Mouse (Mus musculus) limb, embryonic 12.5 days (tissue): ENCODE measurements around the gene Wdr66. TPM values are rescaled to one million over a fixed set of nuclear protein-coding genes. Genes with fewer than 3 reads are reported as not detected.

Experiments
- ATAC-seq: fragments of 200-750 bp; cut with Nextera tagmentation; 2 replicates; pipeline ENCODE4 v1.8.0; 2017; ENCODE audit warnings: low read depth, moderate TSS enrichment; ENCODE audit not compliant: insufficient number of reproducible peaks, insufficient read depth, low FRiP score, low TSS enrichment
- H3K27ac ChIP-seq: fragments of 300-500 bp; sonication (generic); 2 replicates; pipeline ENCODE4 v1.5.1; 2016; ENCODE audit warnings: mild to moderate bottlenecking, moderate library complexity
- H3K27me3 ChIP-seq: fragments of 300-500 bp; sonication (generic); 2 replicates; pipeline ENCODE4 v1.6.1; 2016; ENCODE audit warnings: mild to moderate bottlenecking, moderate library complexity
- H3K36me3 ChIP-seq: fragments of 300-500 bp; sonication (generic); 2 replicates; pipeline ENCODE4 v1.6.1; 2016; ENCODE audit warnings: mild to moderate bottlenecking, moderate library complexity
- H3K4me1 ChIP-seq: fragments of 300-500 bp; sonication (generic); replicated peaks from 2 replicates; pipeline ENCODE4 v1.6.1; 2016
- H3K4me2 ChIP-seq: fragments of 300-500 bp; sonication (generic); 2 replicates; pipeline ENCODE4 v1.6.1; 2016; ENCODE audit warnings: mild to moderate bottlenecking, moderate library complexity
- H3K4me3 ChIP-seq: fragments of 300-500 bp; sonication (generic); replicated peaks from 2 replicates; pipeline ENCODE4 v1.5.1; 2016; ENCODE audit warnings: mild to moderate bottlenecking
- H3K9ac ChIP-seq: fragments of 300-500 bp; sonication (generic); replicated peaks from 2 replicates; pipeline ENCODE4 v1.6.1; 2016; ENCODE audit warnings: mild to moderate bottlenecking, moderate library complexity
- H3K9me3 ChIP-seq: fragments of 300-500 bp; sonication (generic); 2 replicates; pipeline ENCODE4 v1.6.1; 2016; ENCODE audit warnings: mild to moderate bottlenecking, moderate library complexity
- WGBS: fragments of 180-500 bp; shearing (Covaris S2); methylation state at CpG from one replicate; pipeline ENCODE4 v1.1.7; 2016; 5-methylcytosine and 5-hydroxymethylcytosine counted together
- polyA plus RNA-seq: library from polyadenylated mRNA; unstranded; fragments of >200 nt; fragmentation: Nextera tagmentation; extraction: Ambion mirVana; gene quantifications from 2 replicates; pipeline ENCODE4 v1.2.1, GENCODE M21; 2016

Gene Wdr66
- polyA plus RNA-seq, 1 experiment from 2014 or later = 0.44 TPM

- WGBS = 51% methylated on average over 2 of the region's 2 CpGs
- H3K27ac ChIP-seq = 0 out of 2 replicates have a peak overlapping the region, but pooled peaks have one; percentile 25
- H3K9me3 ChIP-seq = no peaks in the 10 kb centered on the region
- ATAC-seq = no peak
- H3K36me3 ChIP-seq = peaks cover 81% of the 10 kb centered on the region
- no peaks in the 10 kb centered on the region for H3K4me1 ChIP-seq
- no peaks in the 10 kb centered on the region for H3K27me3 ChIP-seq
- H3K9ac ChIP-seq = no peak overlapping the region
- H3K4me3 ChIP-seq = no peak overlapping the region
- H3K4me2 ChIP-seq = no peak overlapping the region
Measured at GRCm38 (mm10) chr5:123235731-123236130, 16.2 kb upstream of the Wdr66 start.

DNA sequence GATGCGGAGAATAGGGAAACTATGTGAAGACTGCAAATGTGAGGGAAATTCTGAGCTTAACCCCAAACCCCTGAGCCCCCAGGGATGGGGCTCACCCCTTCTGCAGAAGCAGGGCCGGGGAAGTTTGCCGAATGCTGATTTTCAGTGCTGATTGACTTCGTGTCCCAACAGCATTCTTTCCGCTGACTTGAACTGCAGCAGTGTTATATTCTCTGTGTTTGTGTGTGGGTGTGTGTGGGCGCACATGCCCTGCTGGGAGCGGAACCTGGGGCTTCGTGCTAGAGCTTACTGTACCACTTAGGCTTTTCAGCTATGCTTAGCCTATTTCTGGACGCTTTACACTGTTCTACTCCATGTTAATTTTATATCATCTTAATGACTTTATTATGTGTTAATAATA lies 15.5 kb upstream of the Wdr66 start:
- Histone ChIP-seq H3K27ac (no peak overlapping the region), H3K4me3 (no peak overlapping the region), H3K4me2 (no peak overlapping the region), H3K4me1 (no peaks in the 10 kb centered on the region), H3K27me3 (no peaks in the 10 kb centered on the region), H3K9me3 (no peaks in the 10 kb centered on the region), H3K36me3 (peaks cover 81% of the 10 kb centered on the region), H3K9ac (no peak overlapping the region)
- 91% methylated on average over 9 of the region's 9 CpGs for WGBS
- no peak for ATAC-seq

DNA sequence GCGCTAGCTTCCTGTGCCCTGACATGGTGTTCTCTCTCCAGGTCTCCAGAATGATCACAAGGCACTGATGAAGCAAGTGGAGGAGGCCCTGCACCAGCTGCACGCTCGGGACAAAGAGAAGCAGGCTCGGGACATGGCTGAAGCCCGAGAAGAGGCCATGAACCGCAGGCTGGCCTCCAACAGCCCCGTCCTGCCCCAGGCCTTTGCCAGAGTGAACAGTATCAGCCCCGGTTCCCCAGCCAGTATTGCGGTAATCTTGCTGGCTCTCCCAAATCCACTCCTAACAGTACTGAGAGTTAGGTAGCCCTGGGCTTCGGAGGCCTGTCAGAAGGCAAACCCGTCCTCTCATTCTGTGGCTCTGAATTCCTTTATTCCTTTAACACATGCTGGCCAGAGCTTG lies 12.4 kb upstream of the Wdr66 start:
- WGBS = 93% methylated on average over 11 of the region's 11 CpGs
- Histone ChIP-seq H3K27ac (no peak overlapping the region), H3K9ac (no peak overlapping the region), H3K36me3 (peaks cover 93% of the 10 kb centered on the region), H3K4me2 (no peak overlapping the region), H3K4me3 (no peak overlapping the region), H3K27me3 (no peaks in the 10 kb centered on the region), H3K9me3 (no peaks in the 10 kb centered on the region), H3K4me1 (no peaks in the 10 kb centered on the region)
- no peak for ATAC-seq

GRCm38 (mm10) chr5:123245518-123245917 lies 6.4 kb upstream of the Wdr66 start:
- WGBS = 25% methylated on average over 4 of the region's 4 CpGs
- no peak overlapping the region for H3K27ac ChIP-seq
- H3K27me3 ChIP-seq = no peaks in the 10 kb centered on the region
- no peak overlapping the region for H3K4me3 ChIP-seq
- H3K9me3 ChIP-seq = no peaks in the 10 kb centered on the region
- no peak overlapping the region for H3K4me2 ChIP-seq
- no peak for ATAC-seq
- peaks cover 52% of the 10 kb centered on the region for H3K36me3 ChIP-seq
- H3K4me1 ChIP-seq = peaks cover 8% of the 10 kb centered on the region
- no peak overlapping the region for H3K9ac ChIP-seq

- Histone ChIP-seq H3K9me3 (no peaks in the 10 kb centered on the region), H3K4me1 (peaks cover 12% of the 10 kb centered on the region), H3K27ac (no peak overlapping the region), H3K27me3 (no peaks in the 10 kb centered on the region), H3K4me2 (peak overlapping the region; percentile 59), H3K36me3 (peaks cover 12% of the 10 kb centered on the region; the same call in 1 of the 2 replicates), H3K4me3 (no peak overlapping the region), H3K9ac (no peak overlapping the region)
- ATAC-seq = no peak
- 74% methylated on average over 8 of the region's 8 CpGs for WGBS
Measured at GRCm38 (mm10) chr5:123251390-123251789, 512 bp upstream of the Wdr66 start.

GRCm38 (mm10) chr5:123256841-123257755 lies 5.2 kb downstream of the Wdr66 start:
- ATAC-seq = no peak
- H3K4me3 ChIP-seq = peak overlapping the region; percentile 11; the same call in 1 of the 2 replicates
- H3K27me3 ChIP-seq = no peaks in the 10 kb centered on the region
- H3K36me3 ChIP-seq = no peaks in the 10 kb centered on the region
- 26% methylated on average over 23 of the region's 23 CpGs for WGBS
- no peaks in the 10 kb centered on the region for H3K9me3 ChIP-seq
- peak overlapping the region; percentile 48 for H3K4me2 ChIP-seq
- H3K27ac ChIP-seq = peak overlapping the region; percentile 76
- no peak overlapping the region; the same call in 1 of the 2 replicates for H3K9ac ChIP-seq
- peaks cover 6% of the 10 kb centered on the region for H3K4me1 ChIP-seq

DNA sequence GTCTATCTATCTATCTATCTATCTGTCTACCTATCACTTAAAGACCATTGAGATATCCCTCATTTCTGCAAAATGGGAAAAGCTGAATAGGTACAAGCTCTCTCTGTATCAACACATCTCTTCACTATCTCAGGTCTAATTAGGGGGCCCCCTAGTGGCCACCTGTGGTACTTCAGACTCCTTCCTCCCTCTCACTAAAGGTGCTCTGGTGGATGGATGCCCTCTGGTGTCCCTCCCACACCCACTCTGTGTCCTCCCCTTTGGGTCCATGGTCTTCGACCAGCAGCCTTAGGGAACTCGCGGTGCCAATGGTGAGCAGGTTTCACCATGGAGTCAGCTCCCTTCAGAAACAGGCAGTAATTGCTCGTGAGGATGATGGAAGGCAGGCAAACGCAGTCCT lies 7.1 kb downstream of the Wdr66 start:
- Histone ChIP-seq H3K9me3 (no peaks in the 10 kb centered on the region), H3K27ac (no peak overlapping the region), H3K9ac (no peak overlapping the region), H3K4me3 (no peak overlapping the region), H3K4me2 (no peak overlapping the region), H3K36me3 (no peaks in the 10 kb centered on the region), H3K4me1 (peaks cover 5% of the 10 kb centered on the region), H3K27me3 (no peaks in the 10 kb centered on the region)
- 50% methylated on average over 5 of the region's 5 CpGs for WGBS
- ATAC-seq = no peak

- Histone ChIP-seq H3K36me3 (no peaks in the 10 kb centered on the region), H3K4me3 (no peak overlapping the region), H3K4me1 (peaks cover 5% of the 10 kb centered on the region), H3K9me3 (no peaks in the 10 kb centered on the region), H3K27ac (no peak overlapping the region), H3K9ac (no peak overlapping the region), H3K4me2 (no peak overlapping the region), H3K27me3 (no peaks in the 10 kb centered on the region)
- ATAC-seq = no peak
- WGBS = 82% methylated on average over 8 of the region's 8 CpGs
Measured at GRCm38 (mm10) chr5:123260698-123261097, 8.8 kb downstream of the Wdr66 start.

- WGBS = 91% methylated on average over 3 of the region's 3 CpGs
- no peak overlapping the region for H3K27ac ChIP-seq
- peaks cover 4% of the 10 kb centered on the region; the same call in 1 of the 2 replicates for H3K9me3 ChIP-seq
- no peak for ATAC-seq
- H3K9ac ChIP-seq = no peak overlapping the region
- H3K4me3 ChIP-seq = no peak overlapping the region
- no peaks in the 10 kb centered on the region for H3K36me3 ChIP-seq
- no peaks in the 10 kb centered on the region for H3K27me3 ChIP-seq
- no peak overlapping the region for H3K4me2 ChIP-seq
- peaks cover 5% of the 10 kb centered on the region; the same call in 1 of the 2 replicates for H3K4me1 ChIP-seq
Measured at GRCm38 (mm10) chr5:123266909-123267308, 15.0 kb downstream of the Wdr66 start.

DNA sequence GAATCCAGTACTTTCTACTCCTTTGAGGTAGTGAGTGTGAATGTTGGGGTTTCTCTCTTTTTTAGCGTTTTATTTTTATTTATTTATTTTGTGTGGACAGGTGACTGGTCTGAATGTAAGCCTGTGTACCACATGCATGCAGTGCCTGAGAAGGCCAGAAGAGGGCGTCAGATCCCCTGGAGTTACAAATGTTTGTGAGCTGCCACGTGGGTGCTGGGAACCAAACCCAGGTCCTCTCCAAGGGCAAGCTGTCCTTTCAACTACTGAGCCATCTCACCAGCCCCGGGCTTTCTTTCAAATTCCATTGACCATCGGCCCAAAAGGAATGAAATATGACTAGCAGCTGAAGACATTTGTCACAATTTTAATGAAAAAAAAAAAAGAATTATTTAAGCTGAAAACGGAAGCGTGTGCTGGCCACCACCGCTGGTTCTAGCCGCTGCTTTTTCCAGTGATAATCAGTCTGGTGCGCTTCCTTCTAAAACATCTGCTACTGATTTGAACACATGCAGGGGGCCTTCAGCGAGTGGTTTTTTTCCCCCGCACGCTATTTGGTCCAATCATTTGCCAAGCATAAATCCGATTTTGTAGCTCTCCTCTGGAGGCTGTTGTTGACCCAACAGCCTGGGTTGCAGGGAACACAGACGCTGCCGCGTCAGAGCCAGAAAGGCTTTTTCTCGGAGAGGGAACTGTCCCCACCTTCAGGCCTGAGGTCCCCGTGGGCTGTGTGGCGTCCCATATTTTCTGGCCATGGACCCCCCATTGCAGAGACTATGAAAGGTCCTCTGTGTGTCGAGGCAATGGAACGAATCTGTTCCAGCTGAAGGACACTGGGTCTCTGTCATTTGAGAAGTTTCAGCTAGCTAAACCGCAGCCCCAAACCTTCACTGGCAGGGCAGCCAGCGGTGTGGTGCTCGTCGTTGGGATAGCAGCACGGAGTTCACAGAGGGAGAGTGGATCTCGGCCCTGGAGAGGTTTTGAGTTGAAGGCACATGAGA lies 16.9 kb downstream of the Wdr66 start:
- Histone ChIP-seq H3K9me3 (peaks cover 4% of the 10 kb centered on the region; the same call in 1 of the 2 replicates), H3K9ac (no peak overlapping the region), H3K27me3 (no peaks in the 10 kb centered on the region; the same call in 1 of the 2 replicates), H3K4me1 (peaks cover 7% of the 10 kb centered on the region; the same call in 1 of the 2 replicates), H3K27ac (peak overlapping the region; percentile 69; the same call in 1 of the 2 replicates), H3K36me3 (no peaks in the 10 kb centered on the region), H3K4me3 (no peak overlapping the region), H3K4me2 (peak overlapping the region; percentile 9; the same call in 1 of the 2 replicates)
- ATAC-seq = no peak
- 51% methylated on average over 28 of the region's 28 CpGs for WGBS

DNA sequence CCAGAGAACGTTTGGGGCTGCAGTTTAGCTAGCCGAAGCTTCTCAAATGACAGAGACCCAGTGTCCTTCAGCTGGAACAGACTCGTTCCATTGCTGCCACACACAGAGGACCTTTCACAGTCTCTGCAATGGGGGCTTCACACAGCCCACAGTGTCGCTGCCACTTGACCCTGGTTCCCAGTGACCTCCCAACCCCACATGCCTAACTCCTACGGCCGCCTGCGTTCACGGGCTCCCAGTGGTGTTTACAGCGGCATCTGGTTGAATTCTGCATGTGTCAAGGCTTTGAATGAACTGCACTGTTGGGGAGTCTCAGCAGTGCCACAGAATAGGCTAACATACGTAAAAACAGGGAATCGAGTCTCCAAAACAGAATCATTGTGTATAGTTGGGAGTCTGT lies 19.0 kb downstream of the Wdr66 start:
- peaks cover 4% of the 10 kb centered on the region; the same call in 1 of the 2 replicates for H3K9me3 ChIP-seq
- no peak for ATAC-seq
- no peak overlapping the region for H3K9ac ChIP-seq
- no peak overlapping the region for H3K4me3 ChIP-seq
- 65% methylated on average over 11 of the region's 11 CpGs for WGBS
- H3K27me3 ChIP-seq = no peaks in the 10 kb centered on the region; the same call in 1 of the 2 replicates
- no peak overlapping the region for H3K27ac ChIP-seq
- no peak overlapping the region for H3K4me2 ChIP-seq
- H3K4me1 ChIP-seq = peaks cover 7% of the 10 kb centered on the region; the same call in 1 of the 2 replicates
- H3K36me3 ChIP-seq = no peaks in the 10 kb centered on the region
